Mouse (Mus musculus): ENCODE data around the gene Maml2. TPM values are rescaled to one million over a fixed set of nuclear protein-coding genes. Genes with fewer than 3 reads are reported as not detected.

Gene Maml2
- polyA plus RNA-seq, 1 experiment from 2014 or later, result 9.3 TPM

DNA sequence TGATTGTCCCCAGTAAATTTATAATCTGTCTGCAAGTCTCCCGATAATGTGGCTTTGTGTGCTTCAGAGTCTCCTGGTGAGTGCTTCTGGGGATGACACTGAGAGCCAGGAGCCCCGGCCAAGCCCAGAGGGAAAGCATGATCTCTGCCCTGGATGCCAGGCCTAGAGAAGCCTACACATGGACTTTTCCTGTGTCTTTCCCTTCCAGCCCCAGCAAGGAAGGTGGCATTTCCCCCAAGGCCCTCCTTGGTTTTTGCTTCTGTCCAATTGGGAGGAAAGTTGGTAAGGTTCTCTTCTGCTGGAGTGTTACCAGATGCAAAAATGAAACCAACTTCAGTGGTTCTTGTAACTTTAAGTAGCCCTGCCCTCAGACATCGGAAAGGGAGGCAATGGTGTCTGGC, 2.3 kb downstream of the Maml2 start:
- no peak overlapping the region for H3K27ac ChIP-seq (replicated peaks)

DNA sequence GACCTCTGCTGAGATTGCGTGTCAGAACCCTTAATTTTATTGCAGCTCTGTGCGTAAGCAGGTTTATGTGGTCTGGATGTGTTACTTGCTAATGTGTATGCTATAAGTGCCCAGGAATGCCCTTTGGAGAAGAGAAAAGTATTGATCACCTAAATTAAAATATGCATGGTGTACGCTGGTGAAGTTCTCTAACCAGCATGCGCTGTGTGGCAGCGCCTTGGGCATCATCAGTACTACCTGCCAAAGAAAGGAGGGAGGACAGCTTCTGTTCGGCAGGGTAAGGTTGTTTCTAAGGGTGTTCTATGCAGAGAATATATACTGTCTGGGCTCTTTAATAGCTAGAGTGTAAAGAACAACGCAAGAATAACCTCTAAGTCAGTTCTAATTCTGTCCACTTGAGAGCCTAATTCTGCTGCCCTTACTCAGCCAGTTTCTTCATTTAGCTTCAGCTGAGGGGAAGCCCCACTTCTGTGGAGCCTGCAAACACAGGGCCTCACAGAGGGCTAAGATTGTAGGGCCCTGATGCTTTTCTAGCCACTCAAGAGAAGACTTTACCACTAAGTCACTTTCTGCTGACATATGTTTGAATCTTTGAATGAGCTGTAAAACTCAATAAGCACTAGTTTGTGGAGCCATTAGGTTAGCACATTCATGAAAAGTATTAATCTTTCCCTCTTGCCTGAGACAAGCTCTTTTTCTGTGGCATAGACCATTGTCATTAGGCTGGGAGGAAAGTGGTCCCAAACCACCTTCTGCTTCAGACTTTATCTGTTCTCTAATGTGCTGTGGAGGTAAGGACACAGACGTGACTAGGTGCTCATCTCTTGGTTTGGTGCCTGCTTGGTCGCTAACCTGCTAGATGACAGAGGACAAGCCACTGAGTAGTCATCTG, 3.4 kb downstream of the Maml2 start:
- Histone ChIP-seq H3K4me2 (replicated peaks) (peak overlapping the region; percentile 95), H3K27ac (replicated peaks) (no peak overlapping the region), H3K9me3 (no peaks in the 10 kb centered on the region), H3K27me3 (no peaks in the 10 kb centered on the region), H3K36me3 (no peaks in the 10 kb centered on the region), H3K4me3 (0 out of 2 replicates have a peak overlapping the region, but pooled peaks have one; percentile 55), H3K9ac (replicated peaks) (0 out of 2 replicates have a peak overlapping the region, but pooled peaks have one; percentile 11), H3K4me1 (peaks cover 62% of the 10 kb centered on the region)
- WGBS, result 59% methylated on average over 9 of the region's 9 CpGs
- no peak for ATAC-seq (replicated peaks)

More for the DNA sequence above, 2.3 kb downstream of the Maml2 start:
- Histone ChIP-seq H3K4me1 (peaks cover 64% of the 10 kb centered on the region), H3K9me3 (no peaks in the 10 kb centered on the region), H3K27me3 (no peaks in the 10 kb centered on the region), H3K4me3 (peak overlapping the region; percentile 55), H3K9ac (replicated peaks) (no peak overlapping the region), H3K4me2 (replicated peaks) (peak overlapping the region; percentile 95), H3K36me3 (no peaks in the 10 kb centered on the region)
- 34% methylated on average over 3 of the region's 3 CpGs for WGBS
- no peak for ATAC-seq (replicated peaks)

DNA sequence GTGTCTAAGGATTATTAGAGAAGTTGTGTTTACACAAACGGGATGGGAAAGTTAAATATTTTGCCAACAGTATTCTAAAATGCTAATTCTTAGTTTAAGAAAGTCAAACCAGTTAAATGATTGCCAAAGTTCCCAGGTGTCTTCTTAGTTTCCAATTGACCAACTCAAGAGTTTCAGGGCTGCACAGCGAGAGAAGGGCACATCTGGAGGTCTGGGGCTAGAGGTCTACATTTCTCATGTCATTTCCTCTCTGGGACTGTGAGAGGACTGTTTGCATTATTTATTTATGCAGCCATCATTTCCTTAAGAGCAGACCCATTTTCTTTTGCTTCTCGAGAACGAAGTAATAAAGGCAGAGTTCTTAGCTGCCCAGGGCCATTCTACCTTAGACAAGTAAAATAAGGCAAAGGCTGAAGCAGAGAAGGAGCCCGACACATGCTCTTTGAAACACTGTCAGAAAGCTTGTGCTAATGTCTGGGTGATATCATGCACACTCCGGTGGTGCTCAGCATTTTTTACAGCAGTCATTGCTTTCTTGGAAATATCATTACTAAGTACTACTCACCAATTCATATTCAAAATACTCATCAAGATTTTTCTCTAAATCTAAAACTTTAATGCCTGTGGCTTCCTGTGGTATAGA, 4.5 kb downstream of the Maml2 start:
- ATAC-seq (replicated peaks), result no peak
- no peaks in the 10 kb centered on the region for H3K27me3 ChIP-seq
- H3K4me3 ChIP-seq, result no peak overlapping the region
- peaks cover 59% of the 10 kb centered on the region for H3K4me1 ChIP-seq
- peak overlapping the region; percentile 18; the same call in 1 of the 2 replicates for H3K4me2 ChIP-seq (replicated peaks)
- no peaks in the 10 kb centered on the region for H3K36me3 ChIP-seq
- WGBS, result 45% methylated on average over 6 of the region's 6 CpGs
- no peak overlapping the region for H3K27ac ChIP-seq (replicated peaks)
- no peaks in the 10 kb centered on the region for H3K9me3 ChIP-seq
- no peak overlapping the region for H3K9ac ChIP-seq (replicated peaks)

DNA sequence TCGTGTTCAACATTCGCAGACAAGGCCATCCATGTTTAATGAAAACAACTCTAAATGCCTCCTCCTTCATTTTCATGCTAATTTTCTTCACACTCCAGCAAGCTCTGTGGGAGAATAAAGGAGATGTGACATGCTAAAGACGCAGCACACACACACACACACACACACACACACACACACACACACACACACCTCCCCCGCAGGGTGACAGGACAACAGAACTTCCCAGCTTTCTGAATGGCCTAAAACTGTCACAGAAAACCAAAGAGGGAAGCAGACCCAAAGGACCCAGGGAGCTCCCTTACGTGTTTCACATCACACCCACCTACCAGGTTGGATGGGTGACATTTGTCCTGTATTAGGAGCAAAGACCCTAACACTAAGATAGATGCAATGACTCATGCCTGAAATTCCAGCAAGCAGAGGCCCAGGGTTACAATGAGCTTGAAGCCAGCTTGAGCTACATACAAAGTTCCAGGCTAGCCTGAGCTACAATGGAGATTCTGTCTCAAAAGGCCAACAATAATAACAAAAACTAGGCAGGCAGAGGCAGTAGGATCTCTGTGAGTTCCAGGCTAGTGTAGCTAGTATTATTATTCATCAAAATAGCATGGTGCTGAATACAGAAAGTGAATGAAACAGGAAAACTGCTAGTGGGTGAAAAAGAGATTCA, 5.5 kb downstream of the Maml2 start:
- Histone ChIP-seq H3K27me3 (no peaks in the 10 kb centered on the region), H3K9ac (replicated peaks) (no peak overlapping the region), H3K36me3 (no peaks in the 10 kb centered on the region), H3K9me3 (no peaks in the 10 kb centered on the region), H3K4me3 (no peak overlapping the region), H3K27ac (replicated peaks) (no peak overlapping the region), H3K4me1 (peaks cover 56% of the 10 kb centered on the region), H3K4me2 (replicated peaks) (no peak overlapping the region)
- 10% methylated on average over 5 of the region's 5 CpGs for WGBS
- peak; percentile 21 for ATAC-seq (replicated peaks)

DNA sequence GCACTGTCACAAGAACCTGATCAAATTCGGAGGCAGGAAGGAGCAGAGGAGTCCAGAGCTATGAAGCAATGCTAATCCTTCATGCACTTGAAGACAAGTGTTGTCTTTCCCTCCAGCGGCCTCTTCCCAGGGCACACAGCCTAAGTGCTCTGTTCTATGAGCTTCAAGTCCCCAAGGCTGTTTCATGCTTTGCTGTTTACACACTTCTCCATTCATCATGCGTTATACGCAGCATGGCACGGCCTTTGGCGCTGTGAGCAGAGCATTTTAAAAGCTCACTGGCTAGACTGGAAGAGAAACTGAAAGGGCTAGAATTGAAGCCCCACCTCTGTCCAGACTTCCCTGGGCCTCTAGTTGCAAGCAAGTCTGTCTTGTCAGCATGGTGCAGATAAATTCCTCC, 6.2 kb downstream of the Maml2 start:
- H3K36me3 ChIP-seq, result no peaks in the 10 kb centered on the region
- 33% methylated on average over 6 of the region's 6 CpGs for WGBS
- H3K9me3 ChIP-seq, result no peaks in the 10 kb centered on the region
- H3K4me1 ChIP-seq, result peaks cover 48% of the 10 kb centered on the region
- H3K27me3 ChIP-seq, result no peaks in the 10 kb centered on the region
- H3K4me2 ChIP-seq (replicated peaks), result no peak overlapping the region
- ATAC-seq (replicated peaks), result peak; percentile 27; the same call in 1 of the 2 replicates
- H3K9ac ChIP-seq (replicated peaks), result no peak overlapping the region
- no peak overlapping the region for H3K27ac ChIP-seq (replicated peaks)
- H3K4me3 ChIP-seq, result no peak overlapping the region

DNA sequence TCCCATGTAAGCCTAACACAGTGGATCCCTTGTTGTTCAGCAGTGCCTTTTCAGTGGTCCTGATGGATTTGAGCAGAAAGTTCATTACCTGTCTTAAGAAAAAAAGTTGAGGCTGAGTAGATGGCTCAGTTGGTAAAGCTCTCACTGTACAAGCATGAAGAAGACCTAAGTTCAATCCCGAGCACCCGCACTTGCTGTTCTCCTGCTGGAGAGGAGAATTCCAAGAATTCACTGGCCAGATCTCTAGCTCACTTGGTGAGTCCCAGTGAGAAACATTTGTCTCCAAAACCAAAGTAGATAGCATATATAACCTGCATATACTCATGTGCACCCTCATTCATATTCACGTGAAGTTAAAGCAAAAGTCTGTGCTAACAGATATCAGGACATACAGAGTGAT, 8.7 kb downstream of the Maml2 start:
- 92% methylated on average over 3 of the region's 3 CpGs for WGBS
- H3K27me3 ChIP-seq, result no peaks in the 10 kb centered on the region
- no peak overlapping the region for H3K9ac ChIP-seq (replicated peaks)
- no peaks in the 10 kb centered on the region for H3K9me3 ChIP-seq
- ATAC-seq (replicated peaks), result no peak
- H3K4me2 ChIP-seq (replicated peaks), result no peak overlapping the region
- no peak overlapping the region for H3K27ac ChIP-seq (replicated peaks)
- no peaks in the 10 kb centered on the region for H3K36me3 ChIP-seq
- H3K4me3 ChIP-seq, result no peak overlapping the region
- peaks cover 33% of the 10 kb centered on the region for H3K4me1 ChIP-seq

DNA sequence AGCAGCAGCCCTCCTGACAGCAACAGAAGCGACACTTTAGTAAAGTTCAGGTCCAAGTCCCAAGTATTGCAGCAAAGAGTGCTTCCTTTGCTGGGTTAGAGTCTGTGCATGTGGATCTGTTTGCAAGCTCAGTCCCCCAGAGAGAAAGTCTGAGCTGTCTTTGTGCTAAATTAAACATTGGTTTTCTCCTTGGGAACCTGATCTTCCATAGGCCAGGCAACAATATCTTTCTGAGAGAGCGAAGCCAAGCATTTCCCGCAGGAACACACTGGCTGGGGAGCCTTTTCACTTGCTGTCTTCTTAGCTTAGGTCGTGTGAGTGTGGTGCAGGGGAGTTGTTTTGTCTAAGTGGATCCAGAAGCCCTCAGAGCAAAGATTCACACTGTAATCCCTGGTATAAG, 9.5 kb downstream of the Maml2 start:
- H3K27ac ChIP-seq (replicated peaks), result no peak overlapping the region
- 57% methylated on average over 4 of the region's 4 CpGs for WGBS

DNA sequence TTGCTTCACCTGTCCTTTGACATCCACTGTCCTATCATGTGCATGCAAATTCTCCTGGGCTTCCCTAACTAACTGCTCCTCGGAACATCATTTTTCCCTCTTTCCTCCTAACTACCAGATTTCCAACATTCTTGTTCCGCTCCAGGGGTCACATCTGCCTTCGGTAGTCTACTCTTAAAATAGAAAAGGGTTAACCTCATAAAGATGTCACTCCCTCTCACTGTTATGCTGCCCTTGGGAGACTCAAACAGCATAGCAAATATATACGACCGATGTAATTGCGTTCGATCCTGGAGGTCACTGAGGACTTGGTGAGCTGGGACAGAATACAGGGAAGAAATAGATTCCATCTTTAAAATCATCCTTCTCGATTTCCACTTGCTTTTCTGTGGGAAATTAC, 11.0 kb downstream of the Maml2 start:
- no peak overlapping the region for H3K4me2 ChIP-seq (replicated peaks)
- H3K27ac ChIP-seq (replicated peaks), result no peak overlapping the region
- peaks cover 13% of the 10 kb centered on the region for H3K4me1 ChIP-seq
- WGBS, result 93% methylated on average over 8 of the region's 8 CpGs
- H3K4me3 ChIP-seq, result no peak overlapping the region
- no peaks in the 10 kb centered on the region for H3K36me3 ChIP-seq
- no peak overlapping the region for H3K9ac ChIP-seq (replicated peaks)
- ATAC-seq (replicated peaks), result no peak
- H3K27me3 ChIP-seq, result no peaks in the 10 kb centered on the region
- no peaks in the 10 kb centered on the region for H3K9me3 ChIP-seq

More for the DNA sequence above, 9.5 kb downstream of the Maml2 start:
- ATAC-seq (replicated peaks), result no peak
- Histone ChIP-seq H3K4me3 (no peak overlapping the region), H3K4me2 (replicated peaks) (no peak overlapping the region), H3K9ac (replicated peaks) (no peak overlapping the region), H3K9me3 (no peaks in the 10 kb centered on the region), H3K4me1 (peaks cover 25% of the 10 kb centered on the region), H3K27me3 (no peaks in the 10 kb centered on the region), H3K36me3 (no peaks in the 10 kb centered on the region)

DNA sequence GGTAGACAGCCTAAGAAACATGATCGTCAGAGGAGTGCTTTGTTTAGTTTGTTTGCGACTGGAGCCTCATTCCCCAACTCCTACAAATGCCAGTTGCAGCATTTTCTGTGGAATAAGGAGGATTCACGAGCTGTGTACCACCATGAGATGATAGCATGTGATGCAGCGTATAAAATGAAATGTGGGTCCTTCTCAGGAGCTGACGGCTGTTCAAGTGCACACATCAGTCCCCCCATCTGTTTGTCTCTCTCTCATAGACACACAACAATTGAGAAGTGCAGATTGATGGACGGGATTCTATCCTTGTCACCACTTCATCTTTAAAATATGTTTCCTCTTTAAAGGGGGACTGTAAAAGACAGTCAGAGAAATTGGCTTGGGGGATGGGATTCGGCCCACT, 12.1 kb downstream of the Maml2 start:
- Histone ChIP-seq H3K9ac (replicated peaks) (no peak overlapping the region), H3K36me3 (no peaks in the 10 kb centered on the region), H3K4me1 (peaks cover 10% of the 10 kb centered on the region), H3K4me3 (no peak overlapping the region), H3K27ac (replicated peaks) (no peak overlapping the region), H3K4me2 (replicated peaks) (no peak overlapping the region), H3K9me3 (no peaks in the 10 kb centered on the region), H3K27me3 (no peaks in the 10 kb centered on the region)
- ATAC-seq (replicated peaks), result no peak; the same call in 1 of the 2 replicates
- 71% methylated on average over 7 of the region's 7 CpGs for WGBS

DNA sequence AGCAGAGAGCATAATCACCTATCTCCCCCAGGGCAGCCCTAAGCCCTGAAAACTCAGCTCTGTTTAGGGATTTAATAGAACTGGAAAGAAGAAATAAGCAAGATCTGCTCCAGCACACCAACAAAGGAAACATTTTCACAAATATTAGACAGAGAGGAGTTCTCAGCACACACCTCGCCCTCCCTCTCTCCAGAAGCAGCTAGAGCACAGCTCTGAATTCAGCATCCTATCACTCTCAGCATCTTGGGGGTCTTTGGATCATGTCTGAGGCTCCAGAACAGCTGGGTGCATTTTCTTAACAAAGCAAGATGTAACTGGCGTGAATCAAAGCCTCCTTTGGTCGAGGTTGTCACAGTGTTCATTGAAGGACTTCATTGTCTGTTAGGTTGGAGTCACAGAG, 12.5 kb downstream of the Maml2 start:
- Histone ChIP-seq H3K27ac (replicated peaks) (no peak overlapping the region), H3K4me3 (no peak overlapping the region), H3K9ac (replicated peaks) (no peak overlapping the region), H3K36me3 (no peaks in the 10 kb centered on the region), H3K4me1 (peaks cover 10% of the 10 kb centered on the region), H3K9me3 (no peaks in the 10 kb centered on the region), H3K4me2 (replicated peaks) (no peak overlapping the region), H3K27me3 (no peaks in the 10 kb centered on the region)
- 45% methylated on average over 3 of the region's 3 CpGs for WGBS
- no peak for ATAC-seq (replicated peaks)

DNA sequence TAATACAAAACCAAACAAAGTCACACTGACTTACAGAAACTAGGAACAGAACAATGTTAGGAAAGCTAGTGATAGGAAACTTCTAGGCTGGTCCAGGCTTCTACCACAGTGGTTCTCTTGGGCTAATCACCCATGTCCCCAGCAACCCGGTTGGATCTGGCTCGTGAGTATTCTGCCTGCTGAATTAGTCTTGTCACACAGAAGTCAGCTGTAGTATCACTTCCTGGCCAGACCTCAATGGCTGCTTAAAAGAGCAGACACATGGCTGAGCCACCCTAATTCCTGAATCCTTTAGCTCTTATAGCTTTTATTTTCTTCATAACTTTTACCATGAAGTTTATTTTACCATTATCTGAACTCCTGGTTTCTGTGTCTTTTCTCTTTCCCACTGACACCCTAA, 13.3 kb downstream of the Maml2 start:
- H3K27me3 ChIP-seq, result no peaks in the 10 kb centered on the region
- H3K27ac ChIP-seq (replicated peaks), result no peak overlapping the region
- WGBS, result 64% methylated on average over 2 of the region's 2 CpGs
- H3K4me2 ChIP-seq (replicated peaks), result no peak overlapping the region
- no peak for ATAC-seq (replicated peaks)
- H3K4me1 ChIP-seq, result peaks cover 10% of the 10 kb centered on the region
- no peaks in the 10 kb centered on the region for H3K36me3 ChIP-seq
- no peak overlapping the region for H3K9ac ChIP-seq (replicated peaks)
- H3K4me3 ChIP-seq, result no peak overlapping the region
- no peaks in the 10 kb centered on the region for H3K9me3 ChIP-seq

DNA sequence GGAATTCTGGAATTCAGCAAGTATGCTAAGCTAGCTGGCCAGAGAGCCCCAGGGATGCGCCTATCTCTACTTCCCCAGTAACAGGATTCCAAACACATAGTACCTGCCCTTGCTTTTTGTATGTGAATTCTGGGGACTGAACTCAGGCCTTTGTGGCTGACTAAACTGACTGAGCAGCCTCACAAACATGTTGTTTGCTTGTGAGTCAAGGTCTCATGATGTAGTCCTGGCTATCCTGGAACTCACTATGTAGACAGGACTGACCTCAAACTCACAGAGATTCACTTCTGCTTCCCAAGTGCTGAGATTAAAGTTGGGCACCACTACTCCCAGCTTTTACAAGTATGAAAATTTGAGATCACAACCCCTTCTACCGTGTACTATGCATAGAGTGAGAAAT, 16.2 kb downstream of the Maml2 start:
- ATAC-seq (replicated peaks), result no peak
- no peaks in the 10 kb centered on the region for H3K27me3 ChIP-seq
- H3K4me2 ChIP-seq (replicated peaks), result no peak overlapping the region
- no peaks in the 10 kb centered on the region for H3K9me3 ChIP-seq
- 88% methylated on average over 2 of the region's 2 CpGs for WGBS
- H3K27ac ChIP-seq (replicated peaks), result no peak overlapping the region
- peaks cover 10% of the 10 kb centered on the region for H3K4me1 ChIP-seq
- H3K9ac ChIP-seq (replicated peaks), result no peak overlapping the region
- H3K36me3 ChIP-seq, result no peaks in the 10 kb centered on the region
- H3K4me3 ChIP-seq, result no peak overlapping the region
